Mouse (Mus musculus): Measurements from ENCODE around the gene Lrba. TPM values are rescaled to one million over a fixed set of nuclear protein-coding genes. Genes with fewer than 3 reads are reported as not detected.

Lrba gene
- polyA plus RNA-seq, 1 experiment from 2014 or later, result 9.2 TPM

DNA sequence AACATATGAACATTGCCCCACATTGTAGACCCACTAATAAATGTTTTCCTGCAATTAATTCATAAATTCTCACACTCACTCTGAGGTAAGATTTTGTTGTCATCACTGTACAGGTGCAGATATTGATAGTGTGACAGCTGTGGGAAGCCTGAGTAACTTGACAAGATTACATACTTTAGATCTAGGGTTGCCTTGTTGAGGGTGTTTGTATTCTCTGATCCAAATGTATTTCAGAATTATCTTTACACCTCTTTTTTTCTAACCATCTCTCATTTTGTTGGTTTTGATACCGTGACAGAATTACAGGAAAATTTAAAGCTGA, 336.5 kb downstream of the Lrba start:
- Histone ChIP-seq H3K4me2 (ENCODE audit: low read depth, low read length) (no peak overlapping the region), H3K36me3 (ENCODE audit: control insufficient read depth, insufficient read depth, low read length) (no peaks in the 10 kb centered on the region), H3K9ac (ENCODE audit: low read depth, low read length) (no peak overlapping the region), H3K4me1 (ENCODE audit: control insufficient read depth, insufficient read depth, low read length) (peaks cover 10% of the 10 kb centered on the region; the same call in 1 of the 2 replicates), H3K4me3 (ENCODE audit: low read depth, low read length) (no peak overlapping the region), H3K27me3 (replicated peaks; ENCODE audit: control insufficient read depth, insufficient read depth, low read length) (no peaks in the 10 kb centered on the region), H3K9me3 (ENCODE audit: control insufficient read depth, low read length) (no peaks in the 10 kb centered on the region), H3K27ac (replicated peaks; ENCODE audit: low read depth, low read length) (no peak overlapping the region)
- ATAC-seq (ENCODE audit: low read depth) (no peak), DNase-seq (ENCODE audit: low spot score) (no peak)
- WGBS, result 85% methylated on average over 1 of the region's 1 CpGs

DNA sequence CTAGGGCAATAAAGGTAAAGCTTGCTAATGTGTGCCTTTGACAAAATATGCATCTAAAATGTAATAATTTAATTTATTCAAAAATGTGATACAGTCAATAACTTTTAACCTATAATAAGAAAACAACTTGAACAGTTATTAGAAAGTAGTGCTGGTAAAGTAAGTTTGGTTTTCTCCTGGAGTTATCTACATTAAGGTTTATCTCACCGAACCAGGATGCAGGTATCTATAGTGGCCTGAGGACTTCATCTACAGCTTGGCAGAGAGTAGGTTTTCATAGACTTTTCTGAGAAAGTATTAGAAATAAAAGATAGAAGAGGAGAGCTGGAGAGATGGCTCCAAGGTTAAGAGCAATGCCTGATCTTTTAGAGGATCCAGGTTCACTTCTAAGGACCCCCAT, 336.9 kb downstream of the Lrba start:
- peaks cover 6% of the 10 kb centered on the region; the same call in 1 of the 2 replicates for H3K4me1 ChIP-seq (ENCODE audit: control insufficient read depth, insufficient read depth, low read length)
- ATAC-seq (ENCODE audit: low read depth), result no peak
- 95% methylated on average over 1 of the region's 1 CpGs for WGBS

DNA sequence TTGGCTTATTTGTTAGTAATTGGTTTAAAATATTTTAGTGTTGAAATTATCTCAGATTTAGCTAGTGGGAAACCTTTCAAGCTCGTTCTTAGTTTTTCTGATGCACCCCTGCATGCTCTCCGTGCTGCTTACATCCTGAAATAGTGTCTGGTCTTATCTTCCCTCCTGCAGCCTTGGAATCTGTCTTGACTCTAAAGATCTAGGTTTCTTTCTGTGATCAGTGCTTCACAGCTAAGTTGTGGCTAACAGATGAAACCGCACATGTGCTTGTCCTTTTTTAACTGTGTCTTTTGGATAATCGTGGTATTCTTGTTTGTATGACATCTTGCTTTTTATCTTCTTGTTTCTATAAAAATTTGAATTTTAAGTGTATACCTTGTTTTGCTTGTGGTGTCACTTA, 342.8 kb downstream of the Lrba start:
- no peak for ATAC-seq (ENCODE audit: low read depth)

More for the DNA sequence above, 336.9 kb downstream of the Lrba start:
- no peak overlapping the region for H3K4me2 ChIP-seq (ENCODE audit: low read depth, low read length)
- no peaks in the 10 kb centered on the region for H3K27me3 ChIP-seq (replicated peaks; ENCODE audit: control insufficient read depth, insufficient read depth, low read length)
- H3K9ac ChIP-seq (ENCODE audit: low read depth, low read length), result no peak overlapping the region
- H3K27ac ChIP-seq (replicated peaks; ENCODE audit: low read depth, low read length), result no peak overlapping the region
- no peaks in the 10 kb centered on the region for H3K9me3 ChIP-seq (ENCODE audit: control insufficient read depth, low read length)
- DNase-seq (ENCODE audit: low spot score), result no peak
- no peaks in the 10 kb centered on the region for H3K36me3 ChIP-seq (ENCODE audit: control insufficient read depth, insufficient read depth, low read length)
- no peak overlapping the region for H3K4me3 ChIP-seq (ENCODE audit: low read depth, low read length)

DNA sequence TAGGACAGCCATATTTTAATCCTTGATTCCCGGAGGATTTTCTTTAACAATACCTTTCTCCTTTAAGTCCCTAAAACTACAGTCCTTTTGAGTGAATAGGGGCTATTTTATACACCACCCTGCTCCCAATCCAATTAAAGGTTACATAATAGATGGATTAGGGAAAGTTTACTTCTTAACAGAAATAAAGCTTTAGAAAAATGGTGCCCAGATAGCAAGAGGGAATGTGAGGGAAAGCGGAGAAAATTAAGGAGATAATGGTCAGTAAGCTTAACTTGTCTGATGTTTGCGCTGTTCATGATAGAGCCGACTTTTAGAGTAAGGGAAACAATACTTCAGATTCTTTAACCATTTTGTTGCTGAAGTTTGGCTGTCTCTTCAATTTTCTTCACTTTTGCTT, 347.0 kb downstream of the Lrba start:
- no peaks in the 10 kb centered on the region for H3K36me3 ChIP-seq (ENCODE audit: control insufficient read depth, insufficient read depth, low read length)
- H3K27ac ChIP-seq (replicated peaks; ENCODE audit: low read depth, low read length), result no peak overlapping the region
- ATAC-seq (ENCODE audit: low read depth), result no peak
- no peaks in the 10 kb centered on the region for H3K27me3 ChIP-seq (replicated peaks; ENCODE audit: control insufficient read depth, insufficient read depth, low read length)
- no peak overlapping the region for H3K9ac ChIP-seq (ENCODE audit: low read depth, low read length)
- H3K4me3 ChIP-seq (ENCODE audit: low read depth, low read length), result no peak overlapping the region
- H3K4me2 ChIP-seq (ENCODE audit: low read depth, low read length), result no peak overlapping the region
- no peaks in the 10 kb centered on the region for H3K9me3 ChIP-seq (ENCODE audit: control insufficient read depth, low read length)
- DNase-seq (ENCODE audit: low spot score), result no peak
- 30% methylated on average over 4 of the region's 4 CpGs for WGBS
- no peaks in the 10 kb centered on the region for H3K4me1 ChIP-seq (ENCODE audit: control insufficient read depth, insufficient read depth, low read length)

More for the DNA sequence above, 342.8 kb downstream of the Lrba start:
- Histone ChIP-seq H3K9ac (ENCODE audit: low read depth, low read length) (no peak overlapping the region), H3K27me3 (replicated peaks; ENCODE audit: control insufficient read depth, insufficient read depth, low read length) (no peaks in the 10 kb centered on the region), H3K4me1 (ENCODE audit: control insufficient read depth, insufficient read depth, low read length) (no peaks in the 10 kb centered on the region), H3K4me2 (ENCODE audit: low read depth, low read length) (no peak overlapping the region), H3K27ac (replicated peaks; ENCODE audit: low read depth, low read length) (no peak overlapping the region), H3K36me3 (ENCODE audit: control insufficient read depth, insufficient read depth, low read length) (no peaks in the 10 kb centered on the region), H3K4me3 (ENCODE audit: low read depth, low read length) (no peak overlapping the region), H3K9me3 (ENCODE audit: control insufficient read depth, low read length) (no peaks in the 10 kb centered on the region)
- DNase-seq (ENCODE audit: low spot score), result no peak
- WGBS, result 66% methylated on average over 4 of the region's 4 CpGs

DNA sequence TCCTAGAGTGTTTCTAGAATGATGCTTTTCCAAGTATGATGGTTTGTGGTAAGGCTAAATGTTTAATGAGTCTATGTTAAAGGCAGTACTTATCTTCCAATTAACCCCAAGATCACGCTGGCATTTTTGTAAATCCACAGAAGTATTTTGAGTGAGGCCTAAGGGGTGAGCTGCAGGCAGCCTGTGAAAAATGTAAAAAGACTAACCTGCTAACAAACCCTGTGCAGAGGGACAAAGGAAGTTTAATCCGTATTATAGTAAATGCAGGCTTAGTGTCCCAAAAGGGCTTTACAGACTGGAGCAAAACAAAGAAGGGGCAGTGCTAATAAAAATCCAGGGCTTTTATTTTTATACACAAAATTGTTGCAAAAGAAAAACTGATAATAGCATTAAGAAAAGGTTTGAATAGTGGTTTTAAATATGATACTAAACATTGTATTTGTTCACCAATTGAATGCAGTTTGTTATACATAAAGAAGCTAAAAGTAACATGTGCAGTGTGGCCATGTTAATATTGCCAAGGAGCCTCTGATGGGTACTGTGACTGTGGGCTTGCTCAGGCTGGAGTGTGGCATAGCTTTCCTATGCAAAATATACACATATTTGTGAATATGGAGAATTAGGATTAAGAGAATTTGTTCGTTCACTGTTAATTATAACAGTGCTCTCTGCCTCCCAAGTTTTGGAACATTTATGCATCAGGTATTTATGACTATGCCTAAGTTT, 348.2 kb downstream of the Lrba start:
- H3K4me1 ChIP-seq (ENCODE audit: control insufficient read depth, insufficient read depth, low read length), result no peaks in the 10 kb centered on the region
- DNase-seq (ENCODE audit: low spot score), result no peak
- H3K9ac ChIP-seq (ENCODE audit: low read depth, low read length), result no peak overlapping the region
- H3K4me3 ChIP-seq (ENCODE audit: low read depth, low read length), result no peak overlapping the region
- no peaks in the 10 kb centered on the region for H3K27me3 ChIP-seq (replicated peaks; ENCODE audit: control insufficient read depth, insufficient read depth, low read length)
- H3K27ac ChIP-seq (replicated peaks; ENCODE audit: low read depth, low read length), result no peak overlapping the region
- no peaks in the 10 kb centered on the region for H3K36me3 ChIP-seq (ENCODE audit: control insufficient read depth, insufficient read depth, low read length)
- ATAC-seq (ENCODE audit: low read depth), result no peak
- WGBS, result 50% methylated on average over 3 of the region's 3 CpGs
- no peak overlapping the region for H3K4me2 ChIP-seq (ENCODE audit: low read depth, low read length)
- H3K9me3 ChIP-seq (ENCODE audit: control insufficient read depth, low read length), result no peaks in the 10 kb centered on the region

DNA sequence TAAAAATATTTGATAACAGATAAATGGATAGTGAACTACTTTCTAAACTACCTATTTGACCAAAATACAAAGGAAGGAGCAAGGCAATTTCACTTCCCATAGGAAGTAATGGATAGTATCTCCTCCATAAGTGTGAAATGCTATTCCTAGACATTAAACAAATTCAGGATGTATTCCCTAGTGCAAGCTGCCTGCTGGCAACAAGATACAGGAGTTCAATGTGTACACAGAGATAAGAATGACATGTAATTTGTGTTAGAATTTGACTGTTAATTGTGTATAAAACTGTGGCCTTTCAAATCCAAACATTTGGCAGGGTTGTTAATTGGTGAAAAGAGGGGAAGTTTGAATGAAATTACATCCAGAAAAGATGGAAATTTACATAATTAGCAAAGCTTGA, 350.8 kb downstream of the Lrba start:
- H3K36me3 ChIP-seq (ENCODE audit: control insufficient read depth, insufficient read depth, low read length), result no peaks in the 10 kb centered on the region
- H3K4me3 ChIP-seq (ENCODE audit: low read depth, low read length), result no peak overlapping the region
- no peak overlapping the region for H3K27ac ChIP-seq (replicated peaks; ENCODE audit: low read depth, low read length)
- H3K27me3 ChIP-seq (replicated peaks; ENCODE audit: control insufficient read depth, insufficient read depth, low read length), result no peaks in the 10 kb centered on the region
- no peaks in the 10 kb centered on the region for H3K4me1 ChIP-seq (ENCODE audit: control insufficient read depth, insufficient read depth, low read length)
- no peak overlapping the region for H3K9ac ChIP-seq (ENCODE audit: low read depth, low read length)
- no peak overlapping the region for H3K4me2 ChIP-seq (ENCODE audit: low read depth, low read length)
- ATAC-seq (ENCODE audit: low read depth) (no peak), DNase-seq (ENCODE audit: low spot score) (no peak)
- H3K9me3 ChIP-seq (ENCODE audit: control insufficient read depth, low read length), result no peaks in the 10 kb centered on the region

DNA sequence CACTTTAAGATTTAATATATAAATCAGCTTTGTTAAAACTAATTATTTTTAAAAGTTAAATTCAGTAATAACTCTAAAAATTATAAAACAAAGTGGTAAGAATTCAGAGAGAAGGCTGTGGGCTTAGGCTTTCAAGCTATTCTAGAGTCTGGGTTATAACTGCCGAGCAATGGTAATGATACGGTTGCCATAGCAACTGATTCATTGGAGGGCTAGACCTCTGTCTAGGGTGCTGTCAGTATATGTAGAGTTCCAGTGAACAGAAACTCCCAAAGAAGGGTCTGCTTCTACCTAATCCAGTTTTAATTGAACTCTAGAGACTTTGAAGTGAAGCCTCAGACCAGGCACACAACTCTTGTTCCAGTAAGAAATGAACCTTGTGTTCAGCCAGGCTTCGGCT, 377.8 kb downstream of the Lrba start:
- H3K9ac ChIP-seq (ENCODE audit: low read depth, low read length), result no peak overlapping the region
- H3K27me3 ChIP-seq (replicated peaks; ENCODE audit: control insufficient read depth, insufficient read depth, low read length), result no peaks in the 10 kb centered on the region
- 60% methylated on average over 3 of the region's 3 CpGs for WGBS
- no peak overlapping the region for H3K4me3 ChIP-seq (ENCODE audit: low read depth, low read length)
- H3K36me3 ChIP-seq (ENCODE audit: control insufficient read depth, insufficient read depth, low read length), result no peaks in the 10 kb centered on the region
- ATAC-seq (ENCODE audit: low read depth) (peak; percentile 79), DNase-seq (ENCODE audit: low spot score) (peak; percentile 61)
- no peak overlapping the region for H3K4me2 ChIP-seq (ENCODE audit: low read depth, low read length)
- H3K4me1 ChIP-seq (ENCODE audit: control insufficient read depth, insufficient read depth, low read length), result no peaks in the 10 kb centered on the region
- no peaks in the 10 kb centered on the region for H3K9me3 ChIP-seq (ENCODE audit: control insufficient read depth, low read length)
- no peak overlapping the region for H3K27ac ChIP-seq (replicated peaks; ENCODE audit: low read depth, low read length)

DNA sequence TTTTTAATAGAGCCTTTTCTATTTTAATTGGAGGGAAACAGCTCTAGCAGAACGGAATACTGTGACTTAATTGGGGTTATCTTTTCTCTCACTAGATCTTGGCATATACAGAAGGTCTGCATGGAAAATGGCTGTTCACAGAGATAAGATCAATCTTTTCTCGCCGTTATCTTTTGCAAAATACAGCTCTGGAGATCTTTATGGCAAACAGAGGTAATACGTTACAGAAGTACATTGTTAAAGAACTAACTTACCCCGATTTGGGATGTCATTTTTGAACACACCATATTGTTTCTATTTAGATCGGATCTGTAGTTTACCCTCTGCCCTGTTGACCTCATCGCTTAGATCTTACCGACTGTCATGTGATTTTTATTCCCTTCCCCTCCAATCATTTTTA, 381.3 kb downstream of the Lrba start:
- WGBS, result 67% methylated on average over 8 of the region's 8 CpGs
- Histone ChIP-seq H3K4me3 (ENCODE audit: low read depth, low read length) (no peak overlapping the region), H3K27me3 (replicated peaks; ENCODE audit: control insufficient read depth, insufficient read depth, low read length) (no peaks in the 10 kb centered on the region), H3K27ac (replicated peaks; ENCODE audit: low read depth, low read length) (no peak overlapping the region), H3K9ac (ENCODE audit: low read depth, low read length) (no peak overlapping the region), H3K36me3 (ENCODE audit: control insufficient read depth, insufficient read depth, low read length) (no peaks in the 10 kb centered on the region), H3K4me2 (ENCODE audit: low read depth, low read length) (no peak overlapping the region), H3K4me1 (ENCODE audit: control insufficient read depth, insufficient read depth, low read length) (no peaks in the 10 kb centered on the region), H3K9me3 (ENCODE audit: control insufficient read depth, low read length) (no peaks in the 10 kb centered on the region)
- ATAC-seq (ENCODE audit: low read depth), result no peak
- no peak for DNase-seq (ENCODE audit: low spot score)

DNA sequence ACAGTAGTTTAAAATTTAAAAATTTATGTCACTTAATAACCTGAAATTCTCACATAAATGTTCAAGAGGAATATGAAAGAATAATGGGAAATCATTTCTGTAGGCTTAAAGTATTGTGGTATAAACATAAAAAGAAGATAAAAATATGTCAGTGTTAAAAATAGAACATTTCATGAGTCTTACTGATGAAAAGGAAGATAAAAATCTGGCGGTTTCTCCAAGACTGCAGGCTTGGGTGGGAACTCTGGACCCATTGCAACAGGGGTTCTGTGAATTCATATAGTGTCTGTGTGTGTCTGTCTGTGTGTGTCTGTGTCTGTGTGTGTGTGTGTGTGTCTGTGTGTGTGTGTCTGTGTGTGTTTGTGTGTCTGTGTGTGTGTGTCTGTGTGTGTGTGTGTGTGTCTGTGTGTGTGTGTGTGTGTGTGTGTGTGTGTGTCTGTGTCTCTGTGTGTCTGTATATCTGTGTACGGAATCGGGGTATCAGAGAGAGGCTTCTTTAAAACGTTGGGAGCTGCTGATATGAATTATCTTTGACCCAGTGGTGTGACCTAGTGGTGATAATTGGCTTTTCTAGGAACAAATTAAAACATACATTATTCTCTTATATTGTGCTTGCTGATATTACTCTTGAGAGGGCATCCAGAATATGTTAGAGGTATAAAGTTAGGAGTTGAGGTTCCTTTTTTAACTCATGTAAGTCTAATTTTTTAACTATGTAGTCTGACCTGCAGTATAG, 402.7 kb downstream of the Lrba start:
- WGBS, result 68% methylated on average over 4 of the region's 4 CpGs
- no peaks in the 10 kb centered on the region for H3K4me1 ChIP-seq (ENCODE audit: control insufficient read depth, insufficient read depth, low read length)
- ATAC-seq (ENCODE audit: low read depth) (no peak), DNase-seq (ENCODE audit: low spot score) (no peak)
- no peak overlapping the region for H3K27ac ChIP-seq (replicated peaks; ENCODE audit: low read depth, low read length)
- H3K36me3 ChIP-seq (ENCODE audit: control insufficient read depth, insufficient read depth, low read length), result no peaks in the 10 kb centered on the region
- H3K4me2 ChIP-seq (ENCODE audit: low read depth, low read length), result no peak overlapping the region
- no peaks in the 10 kb centered on the region for H3K9me3 ChIP-seq (ENCODE audit: control insufficient read depth, low read length)
- H3K9ac ChIP-seq (ENCODE audit: low read depth, low read length), result no peak overlapping the region
- no peak overlapping the region for H3K4me3 ChIP-seq (ENCODE audit: low read depth, low read length)
- H3K27me3 ChIP-seq (replicated peaks; ENCODE audit: control insufficient read depth, insufficient read depth, low read length), result no peaks in the 10 kb centered on the region

Measured in embryonic facial prominence, embryonic 14.5 days (tissue).